In genomic region chrX:140445551-140445950, GRCm38 (mm10) we compare ENCODE assay signal across 20 mouse cellular contexts.
"Had no signal": no experiment of that assay in that cellular context is flagged by ENCODE, and none has a peak within 500 bp of the region (broad histone marks: within the 10 kb centered on the region; RNA-seq: fewer than 3 reads in every experiment).

No protein-coding gene starts in this region.

- H3K36me3 ChIP-seq: limb, embryonic 12.5 days; limb, embryonic 15.5 days; liver, embryonic 12.5 days; liver, embryonic 15.5 days; lung, embryonic 15.5 days; midbrain, embryonic 10.5 days; midbrain, embryonic 13.5 days; neural tube, embryonic 13.5 days; stomach, embryonic 15.5 days had no signal

- H3K9me3 ChIP-seq: limb, embryonic 12.5 days; limb, embryonic 15.5 days; liver, embryonic 12.5 days; liver, embryonic 15.5 days; lung, embryonic 15.5 days; megakaryocyte, embryonic 14.5 days; midbrain, embryonic 10.5 days; midbrain, embryonic 13.5 days; neural tube, embryonic 13.5 days; stomach, embryonic 15.5 days had no signal

- H3K9ac ChIP-seq: limb, embryonic 12.5 days; limb, embryonic 15.5 days; liver, embryonic 12.5 days; liver, embryonic 15.5 days; lung, embryonic 15.5 days; midbrain, embryonic 13.5 days; neural tube, embryonic 13.5 days; stomach, embryonic 15.5 days had no signal

- H3K4me3 ChIP-seq: limb, embryonic 12.5 days; limb, embryonic 15.5 days; liver, embryonic 12.5 days; liver, embryonic 15.5 days; lung, embryonic 15.5 days; megakaryocyte, embryonic 14.5 days; midbrain, embryonic 10.5 days; midbrain, embryonic 13.5 days; myocyte; neural tube, embryonic 13.5 days; stomach, embryonic 15.5 days had no signal

- H3K4me1 ChIP-seq: limb, embryonic 12.5 days; limb, embryonic 15.5 days; liver, embryonic 12.5 days; liver, embryonic 15.5 days; lung, embryonic 15.5 days; megakaryocyte, embryonic 14.5 days; midbrain, embryonic 10.5 days; midbrain, embryonic 13.5 days; neural tube, embryonic 13.5 days; stomach, embryonic 15.5 days had no signal

- DNase-seq: kidney, postnatal 14 days; kidney, postnatal 4 days; left cerebral cortex, postnatal 4 days; lung, adult 18-20 months; lung, postnatal 10 days; lung, postnatal 36 days; retina, postnatal 1 day; right cerebral cortex, postnatal 25 days; spleen, adult 18-20 months had no signal

- H3K27ac ChIP-seq: limb, embryonic 12.5 days; limb, embryonic 15.5 days; liver, embryonic 12.5 days; liver, embryonic 15.5 days; lung, embryonic 15.5 days; midbrain, embryonic 10.5 days; midbrain, embryonic 13.5 days; neural tube, embryonic 13.5 days; stomach, embryonic 15.5 days had no signal

- H3K27me3 ChIP-seq: liver, embryonic 15.5 days; lung, embryonic 15.5 days; stomach, embryonic 15.5 days had no signal
